Mouse (Mus musculus): ENCODE measurements around the gene Disp2.

Gene Disp2

GRCm38 (mm10) chr2:118789501-118789900 lies 10.0 kb downstream of the Disp2 start:
- DNase-seq, result no peak

DNA sequence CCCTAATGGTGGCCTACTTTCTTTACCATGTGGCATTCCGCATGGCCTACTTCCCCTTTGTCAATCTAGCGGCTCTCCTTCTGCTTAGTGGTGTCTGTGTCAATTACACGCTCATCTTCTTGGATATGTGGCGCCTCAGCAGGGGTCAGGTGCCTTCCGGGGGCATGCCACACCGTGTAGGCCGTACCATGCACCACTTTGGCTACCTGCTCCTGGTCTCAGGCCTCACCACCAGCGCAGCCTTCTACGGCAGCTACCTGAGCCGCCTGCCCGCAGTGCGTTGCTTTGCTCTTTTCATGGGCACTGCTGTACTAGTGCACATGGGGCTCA lies 10.7 kb downstream of the Disp2 start:
- no peak for DNase-seq

DNA sequence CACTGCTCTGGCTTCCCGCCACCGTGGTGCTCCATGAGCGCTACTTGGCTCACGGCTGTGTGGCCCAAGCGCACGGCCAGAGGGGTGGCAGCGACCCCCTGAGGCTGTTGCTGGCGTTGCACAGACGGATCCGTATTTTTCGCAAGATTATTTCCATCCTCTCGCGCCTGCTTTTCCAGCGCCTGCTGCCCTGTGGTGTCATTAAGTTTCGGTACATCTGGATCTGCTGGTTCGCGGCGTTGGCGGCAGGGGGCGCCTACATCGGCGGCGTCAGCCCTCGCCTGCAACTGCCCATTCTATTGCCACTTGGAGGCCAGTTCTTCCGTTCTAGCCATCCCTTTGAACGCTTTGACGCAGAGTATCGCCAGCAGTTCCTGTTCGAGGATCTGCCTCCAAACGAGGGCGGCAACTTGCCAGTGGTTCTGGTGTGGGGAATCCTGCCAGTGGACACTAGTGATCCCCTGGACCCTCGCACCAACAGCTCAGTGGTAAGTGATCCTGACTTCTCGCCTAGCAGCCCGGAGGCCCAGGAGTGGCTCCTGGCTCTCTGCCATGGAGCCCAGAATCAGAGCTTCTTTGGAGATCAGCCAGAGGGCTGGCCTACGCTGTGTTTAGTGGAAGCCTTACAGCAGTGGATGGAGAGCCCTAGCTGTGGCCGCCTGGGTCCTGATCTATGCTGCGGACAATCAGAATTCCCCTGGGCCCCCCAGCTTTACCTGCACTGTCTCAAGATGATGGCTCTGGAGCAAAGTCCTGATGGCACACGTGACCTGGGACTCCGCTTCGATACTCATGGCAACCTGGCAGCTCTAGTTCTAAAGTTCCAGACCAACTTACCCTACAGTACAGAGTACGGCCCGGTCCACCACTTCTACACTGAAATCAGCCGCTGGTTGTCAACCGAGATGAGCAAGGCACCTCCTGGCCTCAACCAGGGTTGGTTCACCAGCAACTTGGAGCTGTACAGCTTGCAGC lies 11.3 kb downstream of the Disp2 start:
- peak; percentile 77 to 86 for DNase-seq

GRCm38 (mm10) chr2:118791591-118792258 lies 12.2 kb downstream of the Disp2 start:
- DNase-seq, result no peak

- no peak for DNase-seq
Observed at GRCm38 (mm10) chr2:118792259-118792613, 12.7 kb downstream of the Disp2 start.

GRCm38 (mm10) chr2:118793636-118794035 lies 14.1 kb downstream of the Disp2 start:
- no peak for DNase-seq

DNA sequence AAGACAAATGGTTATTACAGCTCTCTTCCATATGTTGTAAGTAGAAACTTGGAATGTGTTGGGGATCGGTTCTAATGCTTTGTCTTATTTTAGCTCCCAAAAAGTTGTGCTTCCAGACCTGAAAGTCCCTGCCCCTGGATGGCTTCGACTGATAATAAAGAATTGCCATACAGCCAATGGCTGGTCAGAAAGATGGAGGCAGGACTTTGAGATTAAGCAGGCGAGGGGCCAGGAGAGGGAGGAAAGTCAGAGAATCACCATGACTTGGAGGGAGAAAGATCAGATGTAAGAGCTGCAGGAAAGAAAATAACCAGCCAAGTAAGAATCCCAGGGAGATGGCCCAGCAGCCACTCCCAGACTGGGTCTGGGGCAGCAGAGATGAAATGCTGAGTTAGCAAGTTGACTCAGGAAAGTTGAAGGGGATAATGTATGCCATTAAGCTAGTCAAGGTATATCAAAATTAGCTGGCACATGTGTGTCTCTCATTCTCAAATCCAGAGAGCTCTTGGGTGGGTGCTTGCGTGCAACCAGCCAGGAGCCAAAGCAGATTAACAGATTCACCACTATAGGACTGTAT lies 23.1 kb downstream of the Disp2 start:
- DNase-seq, result no peak

- no peak for DNase-seq
Observed at GRCm38 (mm10) chr2:118804474-118804873, 25.0 kb downstream of the Disp2 start.

GRCm38 (mm10) chr2:118805137-118805536 lies 25.6 kb downstream of the Disp2 start:
- no peak for DNase-seq

- no peak for DNase-seq
Observed at GRCm38 (mm10) chr2:118805756-118806155, 26.2 kb downstream of the Disp2 start.

DNA sequence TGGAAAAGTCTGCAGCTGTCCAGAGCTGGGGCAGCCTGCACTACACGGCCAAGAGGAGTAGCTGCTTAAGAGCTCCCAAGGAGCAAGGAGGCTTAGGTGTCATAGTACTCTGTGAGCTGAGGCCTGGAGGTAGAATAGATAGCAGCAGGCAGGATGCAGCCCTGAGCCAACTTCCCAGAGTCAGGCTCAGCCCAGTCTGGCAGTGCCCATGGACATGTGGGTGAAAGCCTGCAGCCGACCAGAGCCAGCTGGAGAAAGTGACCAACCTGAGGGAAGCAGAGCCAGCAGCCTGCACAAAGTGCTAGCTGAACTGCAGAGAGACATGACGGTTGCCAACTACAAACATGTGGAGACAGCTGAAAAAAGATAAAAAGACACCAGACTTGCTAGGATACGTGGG lies 27.3 kb downstream of the Disp2 start:
- DNase-seq, result peak in 1 of 2 experiments; percentile 2

DNA sequence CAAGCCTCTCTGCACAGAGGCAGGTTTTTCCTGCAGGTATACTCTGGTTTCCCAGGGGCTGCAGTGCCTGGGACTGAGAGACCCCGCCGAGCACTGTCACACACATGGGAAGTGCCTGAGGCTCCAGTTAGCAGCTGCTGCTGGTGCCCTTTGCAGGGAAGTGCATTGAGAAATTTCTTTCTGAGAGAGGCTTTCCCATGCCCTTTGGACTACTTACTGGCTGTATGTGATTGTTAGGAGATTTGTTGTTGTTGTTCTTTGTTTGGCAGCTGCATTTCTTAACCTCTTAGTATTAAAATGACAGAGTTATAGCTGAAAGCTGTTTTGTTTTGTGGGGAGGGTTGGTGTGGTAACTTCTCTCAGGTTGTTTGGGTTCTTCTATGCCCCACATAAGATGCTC lies 31.3 kb downstream of the Disp2 start:
- DNase-seq, result no peak

DNA sequence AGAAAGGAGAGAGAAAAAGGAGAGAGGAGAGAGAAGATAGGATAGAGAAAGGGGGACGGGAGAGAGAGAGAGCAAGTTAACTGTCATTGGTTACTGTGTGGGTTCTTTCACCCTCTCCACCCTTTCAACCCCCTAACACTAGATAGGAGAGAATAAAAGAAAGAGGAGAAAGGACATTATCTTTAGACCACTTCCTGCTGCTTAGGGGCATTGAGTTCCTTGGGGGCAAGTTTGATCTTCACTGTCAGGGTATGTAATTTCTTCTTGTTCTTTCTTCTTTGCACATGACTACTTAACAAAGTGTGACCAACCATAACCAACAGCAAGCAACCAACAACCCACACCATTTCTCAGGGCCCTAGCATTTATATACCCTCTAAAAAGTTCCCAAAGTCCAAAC lies 33.2 kb downstream of the Disp2 start:
- no peak for DNase-seq

- peak; percentile 93 to 96 for DNase-seq
Observed at GRCm38 (mm10) chr2:118813981-118814836, 34.7 kb downstream of the Disp2 start, which contains the start of gene Knstrn. Gene Knstrn, plus strand, starts transcription at chr2:118814003.

GRCm38 (mm10) chr2:118822800-118823199 lies 43.3 kb downstream of the Disp2 start:
- no peak for DNase-seq

GRCm38 (mm10) chr2:118824396-118824795 lies 44.9 kb downstream of the Disp2 start:
- DNase-seq, result no peak

DNA sequence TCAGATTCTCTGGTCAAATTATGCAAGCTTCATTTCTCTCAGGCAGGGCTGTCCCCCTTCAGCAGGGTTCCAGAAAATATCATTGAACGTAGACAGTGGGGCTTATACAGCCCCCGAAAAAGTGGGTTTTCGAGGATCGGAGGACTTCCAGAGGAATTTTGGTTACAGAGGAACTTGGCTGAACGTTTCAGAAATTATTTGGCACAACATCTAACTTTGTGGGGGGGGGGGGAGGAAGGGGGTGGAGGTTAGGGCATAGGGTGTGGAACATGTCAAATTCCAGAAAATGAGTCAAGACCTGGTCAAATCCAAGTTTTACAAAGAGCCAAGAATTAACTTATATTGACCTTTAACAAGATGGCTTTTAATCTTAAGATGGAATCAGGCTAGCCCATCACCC lies 49.6 kb downstream of the Disp2 start:
- no peak for DNase-seq

DNA sequence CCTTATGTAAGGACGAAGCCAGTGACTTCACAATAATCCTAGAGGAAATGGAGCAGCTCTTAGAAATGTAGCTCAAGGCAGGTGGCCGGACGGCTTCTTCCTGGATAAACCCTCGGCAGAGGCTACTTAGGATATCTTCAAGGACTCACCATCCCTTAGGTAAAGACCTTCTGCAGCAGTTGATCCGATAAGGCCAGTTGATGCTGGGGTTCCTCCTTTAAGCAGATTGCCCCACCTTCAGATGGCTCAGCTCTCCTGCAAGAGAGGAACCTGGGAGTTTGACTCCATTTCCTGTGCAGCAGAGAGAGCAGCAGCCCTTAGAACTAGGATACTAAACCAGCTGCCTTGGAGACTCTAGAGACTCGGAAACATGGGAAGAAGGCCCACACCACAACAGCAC lies 54.5 kb downstream of the Disp2 start:
- DNase-seq, result no peak

DNA sequence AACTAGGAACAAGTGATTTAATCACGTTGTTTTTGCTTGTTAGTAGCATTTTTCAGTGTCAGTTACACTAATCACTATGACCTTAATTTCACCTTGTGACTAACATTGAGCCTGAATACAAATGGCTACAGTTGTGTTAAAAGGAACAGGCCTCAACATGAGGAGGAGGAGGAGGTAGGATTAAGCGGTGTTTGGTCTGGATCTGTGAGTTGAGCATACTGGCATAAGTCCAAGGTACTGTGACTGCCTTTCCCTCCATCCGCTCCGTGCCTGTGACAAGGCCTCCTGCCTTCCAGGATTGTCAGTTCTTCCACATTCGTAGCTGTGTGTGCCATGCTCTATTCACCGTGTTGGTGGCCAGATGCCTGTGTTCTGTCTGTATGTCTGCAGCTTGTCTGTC lies 55.6 kb downstream of the Disp2 start:
- no peak for DNase-seq

GRCm38 (mm10) chr2:118838330-118838729 lies 58.8 kb downstream of the Disp2 start:
- DNase-seq, result no peak

DNA sequence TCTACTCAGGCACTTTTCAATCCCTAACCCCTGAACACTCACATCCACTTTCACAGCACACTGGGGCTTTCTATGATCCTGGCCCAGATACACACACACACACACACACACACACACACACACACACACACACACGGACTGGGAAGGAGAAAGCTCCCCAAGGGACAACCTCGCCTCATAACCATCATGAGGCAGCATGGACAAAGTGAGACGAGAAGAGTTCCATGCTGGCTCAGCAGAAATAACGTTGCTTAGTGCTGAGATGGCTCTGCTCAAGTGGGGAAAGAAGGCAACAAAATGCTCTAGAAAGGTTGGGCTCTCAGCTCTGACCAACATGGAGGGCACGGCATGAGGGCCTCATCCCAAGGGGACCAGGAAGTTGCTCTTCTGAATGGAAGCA lies 61.7 kb downstream of the Disp2 start:
- no peak for DNase-seq

DNA sequence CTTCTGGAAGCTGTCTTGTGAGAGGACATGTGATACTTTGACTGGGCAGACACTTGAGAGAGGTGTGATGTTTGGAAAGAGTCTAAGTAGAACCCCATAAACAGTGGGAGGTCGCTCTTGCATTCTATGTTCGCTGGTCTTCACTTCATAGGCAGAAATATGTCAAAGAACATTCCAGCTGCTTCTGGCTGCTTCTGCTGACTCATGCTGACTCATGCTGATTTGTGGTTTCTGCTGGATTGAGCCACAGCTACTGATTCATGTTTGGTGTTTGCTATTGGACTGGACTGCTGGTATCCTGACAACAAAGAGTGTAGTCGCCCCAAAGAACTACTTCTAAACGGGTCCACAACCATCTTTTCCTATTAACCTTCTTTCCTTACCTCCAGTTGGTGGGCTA lies 62.3 kb downstream of the Disp2 start:
- no peak for DNase-seq

- DNase-seq, result peak; percentile 61 to 77
Observed at GRCm38 (mm10) chr2:118844427-118844826, 64.9 kb downstream of the Disp2 start.

Data from kidney, postnatal 36 days (tissue).